Mouse (Mus musculus) lung, postnatal 25 days (tissue): Measurements from ENCODE around the gene Olfr1046.
A peak's percentile ranks its signal among the peaks of the same experiment; 100 is the strongest.
"Not testable (repeated sequence)": the region's sequence is repeated elsewhere in the genome, so short reads cannot be mapped to it uniquely, and the experiment has no call there.

ENCODE experiments used
- DNase-seq: peaks from one replicate; pipeline ENCODE4 v3.0.0; 2022; ENCODE audit warnings: low spot score

Olfr1046 gene

GRCm38 (mm10) chr2:86219214-86219613 is at the start of gene Olfr1046:
Gene Olfr1046, minus strand, starts transcription at chr2:86219314.
- no peak for DNase-seq

DNA sequence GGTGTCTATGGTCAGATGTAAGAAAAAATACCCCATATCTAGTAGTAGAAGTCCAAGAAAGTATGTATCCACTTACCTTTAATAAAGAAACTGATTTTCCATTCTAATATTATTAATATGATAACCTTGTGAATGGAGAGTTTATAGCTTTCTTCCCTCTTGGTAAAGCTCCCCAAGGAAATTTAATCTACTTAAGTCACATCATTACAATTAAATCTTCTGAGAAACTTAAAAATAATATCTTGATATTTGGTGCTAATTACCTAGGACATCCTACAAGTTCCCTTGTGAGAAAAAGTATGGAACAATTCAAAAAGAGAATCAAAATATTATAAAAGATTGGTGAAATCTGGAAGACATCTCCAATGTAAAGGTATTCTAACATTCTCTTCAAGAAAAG is 39.1 kb upstream of the Olfr1046 start, which contains the start of gene Olfr1049:
Olfr1049 (minus strand) TSS at position 101 of the 400 bp plus-strand sequence.
- not testable (repeated sequence) for DNase-seq

- DNase-seq, result no peak
Measured at GRCm38 (mm10) chr2:86240189-86240588, 21.1 kb upstream of the Olfr1046 start, which contains the start of gene Olfr1048. Gene Olfr1048, minus strand, starts transcription at chr2:86240289.

GRCm38 (mm10) chr2:86231301-86231700 is 12.2 kb upstream of the Olfr1046 start, which contains the start of gene Olfr1047:
Gene Olfr1047, minus strand, starts transcription at chr2:86231401.
- no peak for DNase-seq

DNA sequence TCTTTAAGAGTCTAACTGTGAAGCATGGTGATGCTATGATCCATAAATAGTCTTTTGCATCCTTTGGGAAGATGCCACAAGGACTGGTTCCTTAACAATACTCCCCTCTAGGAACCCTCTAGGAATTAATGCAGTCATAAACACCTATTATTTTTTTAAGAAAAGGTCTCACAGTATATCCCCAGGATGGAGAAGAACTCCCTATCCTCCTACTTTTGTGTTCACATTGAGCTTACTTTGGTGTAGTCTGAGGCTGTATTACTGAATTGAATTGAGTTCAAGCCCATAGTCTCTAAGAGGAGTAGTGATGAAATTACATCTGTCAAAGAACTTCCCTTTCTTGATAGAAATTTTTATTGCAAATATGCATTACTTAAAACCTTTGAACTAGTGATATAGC is 16.2 kb downstream of the Olfr1046 start, which contains the start of gene Olfr1045:
Olfr1045 (minus strand) TSS at position 101 of the 400 bp plus-strand sequence.
- DNase-seq, result no peak

DNA sequence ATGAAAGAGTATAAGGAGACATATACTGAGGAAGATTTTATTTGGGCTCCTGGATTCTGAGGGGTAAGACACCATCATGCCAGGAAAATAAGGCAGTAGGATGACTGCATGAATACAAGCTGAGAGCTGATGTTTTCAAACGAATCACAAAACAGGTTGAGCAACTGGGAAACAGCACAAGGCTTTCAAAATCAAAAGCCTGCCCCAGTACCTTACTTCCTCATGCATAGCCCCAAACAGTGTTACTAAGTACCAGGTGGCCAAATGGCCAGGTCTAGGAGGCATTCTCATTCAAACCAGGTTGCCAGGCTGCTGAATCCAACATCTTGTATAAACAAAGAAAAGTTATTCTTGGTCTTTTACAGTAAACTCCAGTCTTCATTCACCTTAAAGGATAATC is 23.3 kb downstream of the Olfr1046 start:
- DNase-seq, result no peak

DNA sequence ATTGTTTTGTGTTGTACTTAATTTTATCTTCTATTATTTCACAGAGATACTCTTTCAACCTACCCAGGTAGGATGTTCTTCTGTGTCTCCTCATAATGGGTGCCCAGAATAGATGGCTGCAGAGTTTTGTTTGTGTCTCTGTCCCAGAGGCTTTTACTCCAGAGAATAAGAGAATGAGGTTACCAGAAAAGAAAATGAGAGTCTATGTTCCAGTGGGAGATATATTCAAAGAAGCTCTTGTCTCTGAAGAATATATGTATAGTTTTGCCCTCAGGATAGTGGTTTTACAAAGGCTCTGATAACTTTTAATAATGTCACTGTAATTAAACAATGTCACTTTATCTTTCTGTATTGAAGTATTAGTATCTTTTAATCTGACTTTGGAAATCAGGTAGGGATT is 33.5 kb downstream of the Olfr1046 start, which contains the start of gene Olfr52:
Olfr52 (minus strand) TSS at position 101 of the 400 bp plus-strand sequence.
- no peak for DNase-seq

DNA sequence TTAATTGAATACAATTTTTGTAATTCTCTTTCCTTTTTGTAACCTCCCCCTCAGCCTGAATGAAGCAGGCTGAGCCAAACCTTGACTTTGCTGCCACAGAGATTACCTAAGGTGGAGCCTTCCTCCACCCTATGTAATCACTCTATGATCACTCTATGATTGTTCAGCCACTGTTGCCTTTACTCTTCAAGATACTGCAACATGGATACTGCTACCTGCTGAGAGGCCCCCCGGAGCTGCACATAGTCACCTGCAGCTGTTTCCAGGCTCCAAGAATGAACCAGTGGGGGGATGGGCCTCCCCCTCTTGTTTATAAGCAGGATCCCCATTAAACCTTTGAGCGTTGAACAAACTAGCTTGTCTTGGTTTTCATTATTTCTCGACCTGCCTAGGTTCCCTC is 39.2 kb downstream of the Olfr1046 start:
- DNase-seq, result no peak

DNA sequence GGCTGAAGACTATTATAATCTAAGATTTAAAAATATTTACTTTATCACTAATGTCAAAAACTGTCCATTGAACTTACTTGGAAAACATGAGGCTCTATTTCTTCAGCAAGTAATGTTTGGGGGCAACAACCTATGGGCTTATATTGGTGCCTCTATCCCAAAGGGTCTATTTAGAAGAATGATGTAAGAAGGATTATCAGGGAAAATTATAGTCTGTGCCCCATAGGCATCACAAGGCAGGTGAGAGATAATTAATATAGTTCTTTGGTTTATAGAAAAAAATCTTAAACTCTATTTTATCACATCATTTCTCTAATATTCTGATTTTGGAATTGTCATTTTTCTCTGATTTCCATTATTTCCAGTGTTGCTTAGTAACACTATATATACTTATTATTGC is 41.4 kb downstream of the Olfr1046 start, which contains the start of gene Olfr1044:
Olfr1044 (minus strand) TSS at position 101 of the 400 bp plus-strand sequence.
- DNase-seq, result no peak

DNA sequence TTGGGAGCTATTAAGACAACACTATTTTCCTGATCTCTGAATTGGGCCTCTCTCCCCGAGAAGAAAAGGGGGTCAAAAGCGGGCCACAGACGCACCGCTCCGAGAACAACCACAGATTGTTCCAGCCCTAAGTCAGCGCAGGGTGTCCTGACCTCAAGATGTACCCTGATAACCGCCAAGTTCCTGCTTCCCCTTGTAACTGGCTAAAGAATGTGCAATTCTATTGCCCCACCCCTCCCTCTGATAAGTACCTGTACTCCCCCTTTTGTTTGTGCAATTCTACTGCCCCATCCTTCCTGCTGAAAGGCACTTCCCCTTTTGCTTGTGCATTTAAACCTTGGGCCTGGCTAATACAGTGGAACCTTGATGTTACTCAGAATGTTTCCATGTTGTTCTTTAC is 43.7 kb downstream of the Olfr1046 start:
- DNase-seq, result peak; percentile 1

- DNase-seq, result no peak
Measured at GRCm38 (mm10) chr2:86167422-86167821, 51.7 kb downstream of the Olfr1046 start, which contains the start of gene Olfr1043. Gene Olfr1043, minus strand, starts transcription at chr2:86167522.
